Mouse (Mus musculus) cerebellum, adult 2 months (tissue): ENCODE results near the gene Il33.

Experiments used
- CTCF ChIP-seq: fragments of 200-500 bp; IDR thresholded peaks from 2 replicates; pipeline ENCODE4 v1.5.1; 2011; ENCODE audit warnings: low read depth, mild to moderate bottlenecking, control low read depth, low read length, moderate library complexity, borderline replicate concordance; ENCODE audit not compliant: insufficient read depth
- POLR2A ChIP-seq: fragments of 200-500 bp; IDR thresholded peaks from 2 replicates; pipeline ENCODE4 v1.6.1; 2011; ENCODE audit warnings: low read length, control low read depth, borderline replicate concordance; ENCODE audit not compliant: insufficient read depth

GRCm38 (mm10) chr19:29895047-29895446 lies 29.9 kb upstream of the Il33 start:
- TF ChIP-seq CTCF = no peak
- TF ChIP-seq POLR2A = no peak
